Mouse (Mus musculus): Measurements from ENCODE around the gene Itpk1. TPM values are rescaled to one million over a fixed set of nuclear protein-coding genes. Genes with fewer than 3 reads are reported as not detected.

Itpk1 gene
- polyA plus RNA-seq, 1 experiment from 2014 or later: 24.0 TPM

- Histone ChIP-seq H3K27ac (replicated peaks; ENCODE audit: low read depth, low read length) (peak overlapping the region; percentile 89; the same call in 1 of the 2 replicates), H3K36me3 (ENCODE audit: control insufficient read depth, insufficient read depth, low read length) (no peaks in the 10 kb centered on the region), H3K4me2 (ENCODE audit: low read length) (peak overlapping the region; percentile 79), H3K9me3 (ENCODE audit: control insufficient read depth, low read length) (no peaks in the 10 kb centered on the region), H3K9ac (replicated peaks; ENCODE audit: low read length) (no peak overlapping the region), H3K4me3 (replicated peaks; ENCODE audit: low read depth, low read length) (no peak overlapping the region), H3K4me1 (ENCODE audit: control insufficient read depth, insufficient read depth, low read length) (peaks cover 28% of the 10 kb centered on the region), H3K27me3 (ENCODE audit: control insufficient read depth, insufficient read depth, low read length) (no peaks in the 10 kb centered on the region)
- no peak for ATAC-seq (ENCODE audit: low FRiP score, low TSS enrichment)
- WGBS: 72% methylated on average over 6 of the region's 6 CpGs
- DNase-seq: no peak
Measured at GRCm38 (mm10) chr12:102705906-102706640, 1.3 kb upstream of the Itpk1 start.

DNA sequence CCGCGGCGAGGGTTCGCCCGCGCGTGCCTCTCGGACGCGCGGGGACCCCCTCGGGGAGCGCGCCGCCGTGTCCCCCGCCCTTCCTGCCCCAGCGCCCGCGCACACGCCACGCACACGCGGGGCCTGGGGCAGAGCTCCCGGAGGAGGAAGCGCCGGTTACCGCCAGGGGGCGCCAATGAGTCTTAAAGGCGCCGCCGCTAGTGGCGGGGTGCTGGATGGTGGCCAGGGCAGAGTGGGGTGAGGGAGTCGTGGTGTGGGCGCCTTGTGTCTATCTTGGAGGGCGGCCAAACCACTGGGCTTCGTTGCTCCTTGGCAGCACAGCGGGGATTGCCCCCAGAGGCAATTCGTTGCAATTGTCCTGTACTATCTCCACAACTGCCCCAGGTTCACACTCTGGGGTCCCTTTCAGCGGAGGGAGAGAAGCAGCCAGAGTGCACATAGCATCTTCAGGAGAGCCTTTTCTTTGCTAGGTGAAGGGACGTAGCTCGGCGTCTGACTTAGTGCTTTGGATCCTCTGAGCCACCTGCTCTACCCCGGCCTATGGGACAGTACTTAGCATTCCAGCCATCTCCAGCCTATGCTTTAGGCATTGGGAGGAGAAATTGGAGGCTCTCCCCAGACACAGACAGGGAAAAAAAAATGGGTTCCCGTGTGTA, 614 bp upstream of the Itpk1 start:
- peaks cover 28% of the 10 kb centered on the region for H3K4me1 ChIP-seq (ENCODE audit: control insufficient read depth, insufficient read depth, low read length)
- 1% methylated on average over 45 of the region's 45 CpGs for WGBS
- peak; percentile 94 for DNase-seq
- no peaks in the 10 kb centered on the region for H3K27me3 ChIP-seq (ENCODE audit: control insufficient read depth, insufficient read depth, low read length)
- H3K36me3 ChIP-seq (ENCODE audit: control insufficient read depth, insufficient read depth, low read length): no peaks in the 10 kb centered on the region
- ATAC-seq (ENCODE audit: low FRiP score, low TSS enrichment): peak; percentile 82
- H3K27ac ChIP-seq (replicated peaks; ENCODE audit: low read depth, low read length): peak overlapping the region; percentile 89
- peak overlapping the region; percentile 73 for H3K9ac ChIP-seq (replicated peaks; ENCODE audit: low read length)
- peak overlapping the region; percentile 67 for H3K4me3 ChIP-seq (replicated peaks; ENCODE audit: low read depth, low read length)
- H3K9me3 ChIP-seq (ENCODE audit: control insufficient read depth, low read length): no peaks in the 10 kb centered on the region
- peak overlapping the region; percentile 79 for H3K4me2 ChIP-seq (ENCODE audit: low read length)

- Histone ChIP-seq H3K4me3 (replicated peaks; ENCODE audit: low read depth, low read length) (peak overlapping the region; percentile 67), H3K27ac (replicated peaks; ENCODE audit: low read depth, low read length) (peak overlapping the region; percentile 89; the same call in 1 of the 2 replicates), H3K9ac (replicated peaks; ENCODE audit: low read length) (peak overlapping the region; percentile 73), H3K4me1 (ENCODE audit: control insufficient read depth, insufficient read depth, low read length) (peaks cover 28% of the 10 kb centered on the region), H3K4me2 (ENCODE audit: low read length) (peak overlapping the region; percentile 79), H3K36me3 (ENCODE audit: control insufficient read depth, insufficient read depth, low read length) (no peaks in the 10 kb centered on the region), H3K27me3 (ENCODE audit: control insufficient read depth, insufficient read depth, low read length) (no peaks in the 10 kb centered on the region), H3K9me3 (ENCODE audit: control insufficient read depth, low read length) (no peaks in the 10 kb centered on the region)
- ATAC-seq (ENCODE audit: low FRiP score, low TSS enrichment) (no peak), DNase-seq (peak; percentile 60)
- 5% methylated on average over 17 of the region's 17 CpGs for WGBS
Measured at GRCm38 (mm10) chr12:102703921-102704408, 765 bp downstream of the Itpk1 start.

DNA sequence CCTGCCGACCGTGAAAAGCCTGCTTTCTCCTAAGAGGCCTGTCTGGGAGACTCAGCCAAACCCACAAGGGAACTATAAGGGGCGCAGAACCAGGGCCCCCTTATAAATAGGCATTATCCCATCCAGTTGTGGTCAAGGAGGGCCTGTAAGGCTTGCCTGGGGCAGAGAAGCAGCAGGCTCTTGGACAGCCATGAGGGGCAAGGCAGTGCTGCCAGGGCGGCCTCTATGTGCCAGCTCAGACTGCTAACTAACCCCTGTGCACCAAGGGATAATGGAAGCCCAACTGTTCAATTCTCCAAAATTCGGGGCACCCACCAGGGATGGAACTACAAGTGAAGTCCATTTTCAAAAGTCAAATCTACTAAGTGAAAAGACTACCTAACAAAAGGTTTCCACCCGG, 1.3 kb downstream of the Itpk1 start:
- Histone ChIP-seq H3K27ac (replicated peaks; ENCODE audit: low read depth, low read length) (no peak overlapping the region; the same call in 1 of the 2 replicates), H3K9me3 (ENCODE audit: control insufficient read depth, low read length) (no peaks in the 10 kb centered on the region), H3K9ac (replicated peaks; ENCODE audit: low read length) (peak overlapping the region; percentile 73; the same call in 1 of the 2 replicates), H3K4me1 (ENCODE audit: control insufficient read depth, insufficient read depth, low read length) (peaks cover 31% of the 10 kb centered on the region), H3K27me3 (ENCODE audit: control insufficient read depth, insufficient read depth, low read length) (no peaks in the 10 kb centered on the region), H3K4me2 (ENCODE audit: low read length) (peak overlapping the region; percentile 79), H3K4me3 (replicated peaks; ENCODE audit: low read depth, low read length) (peak overlapping the region; percentile 67), H3K36me3 (ENCODE audit: control insufficient read depth, insufficient read depth, low read length) (no peaks in the 10 kb centered on the region)
- WGBS: 18% methylated on average over 6 of the region's 6 CpGs
- no peak for DNase-seq
- ATAC-seq (ENCODE audit: low FRiP score, low TSS enrichment): no peak

DNA sequence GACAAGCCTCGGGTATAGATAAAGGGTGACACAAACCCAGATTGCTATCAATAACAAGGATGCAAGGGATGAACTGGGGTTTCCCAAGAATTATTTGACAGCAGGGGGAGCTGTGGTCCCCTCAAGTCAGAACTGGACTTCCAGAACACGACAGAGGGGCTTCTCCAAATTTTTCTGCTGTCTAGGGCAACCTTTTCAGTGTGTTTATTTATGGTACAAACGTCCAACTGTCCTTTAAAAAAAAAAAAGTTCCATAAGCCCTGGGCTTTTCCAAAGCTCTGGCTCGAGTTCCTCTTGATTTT, 1.7 kb downstream of the Itpk1 start:
- DNase-seq (peak; percentile 74), ATAC-seq (ENCODE audit: low FRiP score, low TSS enrichment) (no peak)
- Histone ChIP-seq H3K27ac (replicated peaks; ENCODE audit: low read depth, low read length) (peak overlapping the region; percentile 15), H3K4me3 (replicated peaks; ENCODE audit: low read depth, low read length) (peak overlapping the region; percentile 67), H3K27me3 (ENCODE audit: control insufficient read depth, insufficient read depth, low read length) (no peaks in the 10 kb centered on the region), H3K36me3 (ENCODE audit: control insufficient read depth, insufficient read depth, low read length) (no peaks in the 10 kb centered on the region), H3K4me2 (ENCODE audit: low read length) (peak overlapping the region; percentile 79), H3K9ac (replicated peaks; ENCODE audit: low read length) (no peak overlapping the region), H3K4me1 (ENCODE audit: control insufficient read depth, insufficient read depth, low read length) (peaks cover 35% of the 10 kb centered on the region), H3K9me3 (ENCODE audit: control insufficient read depth, low read length) (no peaks in the 10 kb centered on the region)
- WGBS: under 1% methylated on average over 4 of the region's 4 CpGs

GRCm38 (mm10) chr12:102702356-102703110, 2.2 kb downstream of the Itpk1 start:
- Histone ChIP-seq H3K27ac (replicated peaks; ENCODE audit: low read depth, low read length) (peak overlapping the region; percentile 15; the same call in 1 of the 2 replicates), H3K27me3 (ENCODE audit: control insufficient read depth, insufficient read depth, low read length) (no peaks in the 10 kb centered on the region), H3K4me3 (replicated peaks; ENCODE audit: low read depth, low read length) (peak overlapping the region; percentile 67), H3K9me3 (ENCODE audit: control insufficient read depth, low read length) (no peaks in the 10 kb centered on the region), H3K9ac (replicated peaks; ENCODE audit: low read length) (no peak overlapping the region), H3K4me2 (ENCODE audit: low read length) (peak overlapping the region; percentile 79), H3K4me1 (ENCODE audit: control insufficient read depth, insufficient read depth, low read length) (peaks cover 40% of the 10 kb centered on the region), H3K36me3 (ENCODE audit: control insufficient read depth, insufficient read depth, low read length) (no peaks in the 10 kb centered on the region)
- WGBS: 4% methylated on average over 15 of the region's 15 CpGs
- ATAC-seq (ENCODE audit: low FRiP score, low TSS enrichment) (no peak), DNase-seq (peak; percentile 95)

DNA sequence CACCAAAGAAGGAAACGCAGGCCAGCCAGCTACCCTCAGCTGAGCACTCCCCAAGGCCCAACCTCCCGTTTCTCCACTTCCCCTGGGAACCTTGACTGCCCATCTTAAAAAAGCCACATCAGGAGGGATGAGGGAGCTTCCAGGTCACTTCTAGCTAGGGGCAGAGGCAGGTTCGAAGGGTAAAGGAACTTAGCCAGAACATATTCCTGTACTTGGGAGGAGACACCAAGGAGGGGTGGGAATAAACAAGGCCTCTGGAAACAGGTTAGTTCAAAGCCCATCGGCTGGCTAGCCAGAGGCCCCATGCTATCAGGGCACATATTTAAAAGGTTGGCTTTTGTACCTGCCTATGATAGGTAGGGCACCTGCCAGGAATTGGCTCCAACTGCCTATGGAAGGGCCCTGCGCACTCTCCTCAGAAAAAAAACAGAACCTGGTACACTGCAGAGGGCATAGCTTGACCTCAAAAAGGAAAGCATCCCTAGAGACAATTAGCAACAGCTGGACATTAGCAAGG, 3.0 kb downstream of the Itpk1 start:
- H3K4me2 ChIP-seq (ENCODE audit: low read length): peak overlapping the region; percentile 79
- H3K9me3 ChIP-seq (ENCODE audit: control insufficient read depth, low read length): no peaks in the 10 kb centered on the region
- no peak overlapping the region for H3K27ac ChIP-seq (replicated peaks; ENCODE audit: low read depth, low read length)
- no peaks in the 10 kb centered on the region for H3K27me3 ChIP-seq (ENCODE audit: control insufficient read depth, insufficient read depth, low read length)
- H3K36me3 ChIP-seq (ENCODE audit: control insufficient read depth, insufficient read depth, low read length): no peaks in the 10 kb centered on the region
- H3K9ac ChIP-seq (replicated peaks; ENCODE audit: low read length): no peak overlapping the region
- no peak for ATAC-seq (ENCODE audit: low FRiP score, low TSS enrichment)
- no peak overlapping the region for H3K4me3 ChIP-seq (replicated peaks; ENCODE audit: low read depth, low read length)
- H3K4me1 ChIP-seq (ENCODE audit: control insufficient read depth, insufficient read depth, low read length): peaks cover 43% of the 10 kb centered on the region
- no peak for DNase-seq
- 89% methylated on average over 5 of the region's 5 CpGs for WGBS

GRCm38 (mm10) chr12:102700453-102700852, 4.3 kb downstream of the Itpk1 start:
- no peak overlapping the region for H3K27ac ChIP-seq (replicated peaks; ENCODE audit: low read depth, low read length)
- no peaks in the 10 kb centered on the region for H3K27me3 ChIP-seq (ENCODE audit: control insufficient read depth, insufficient read depth, low read length)
- peaks cover 37% of the 10 kb centered on the region for H3K4me1 ChIP-seq (ENCODE audit: control insufficient read depth, insufficient read depth, low read length)
- H3K4me3 ChIP-seq (replicated peaks; ENCODE audit: low read depth, low read length): no peak overlapping the region
- ATAC-seq (ENCODE audit: low FRiP score, low TSS enrichment) (no peak), DNase-seq (no peak)
- WGBS: 72% methylated on average over 12 of the region's 12 CpGs
- H3K9me3 ChIP-seq (ENCODE audit: control insufficient read depth, low read length): no peaks in the 10 kb centered on the region
- H3K36me3 ChIP-seq (ENCODE audit: control insufficient read depth, insufficient read depth, low read length): no peaks in the 10 kb centered on the region
- no peak overlapping the region for H3K4me2 ChIP-seq (ENCODE audit: low read length)
- no peak overlapping the region for H3K9ac ChIP-seq (replicated peaks; ENCODE audit: low read length)
